Mouse (Mus musculus): ENCODE results near the gene Olfr275.

DNA sequence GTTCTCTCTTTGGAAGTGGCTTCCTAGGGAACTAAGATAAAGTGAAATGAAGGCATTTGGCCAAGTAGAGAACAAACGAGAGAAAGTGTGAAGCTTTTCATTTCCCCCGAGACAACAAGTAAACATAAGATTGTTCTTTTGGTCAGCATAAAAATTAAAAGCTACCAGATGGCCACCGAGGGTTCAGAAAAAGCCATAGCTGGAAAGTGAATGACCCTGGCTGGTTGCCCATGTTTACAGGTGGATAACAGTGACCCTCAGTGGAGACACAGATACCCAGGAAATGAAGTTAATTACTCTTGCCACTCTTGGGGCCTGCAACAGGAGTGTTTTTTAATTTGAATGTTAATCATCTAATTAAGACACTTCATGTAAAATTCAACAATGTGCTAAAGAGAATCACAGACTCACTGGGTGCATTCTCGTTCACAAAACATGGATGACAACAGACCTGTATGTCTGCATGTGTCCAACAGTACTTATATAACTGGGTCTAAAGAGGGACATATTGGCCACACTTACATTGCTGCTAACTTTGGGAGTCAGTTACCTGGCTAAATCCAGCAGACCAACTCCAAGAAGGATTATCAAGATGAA, 34.7 kb downstream of the Olfr275 start:
- TF ChIP-seq MEF2A (IDR thresholded peaks at IDR 0.05; ENCODE audit: extremely low read depth, insufficient replicate concordance, low read depth, low read length, poor library complexity, severe bottlenecking) (no peak), CTCF (IDR thresholded peaks at IDR 0.05 in 2 of 3, conservative IDR thresholded peaks at IDR 0.05 in 1 of 3; ENCODE audit: control insufficient read depth in 1 of 3, insufficient read depth in 1 of 3, low read depth in 2 of 3, low read length in 3 of 3, poor library complexity in 1 of 3, severe bottlenecking in 1 of 3) (no peak), POLR2A (IDR thresholded peaks at IDR 0.05; ENCODE audit: control insufficient read depth in 1 of 2, insufficient read depth in 1 of 2, low read depth in 1 of 2, low read length in 2 of 2, poor library complexity in 1 of 2) (no peak), EP300 (IDR thresholded peaks at IDR 0.05; ENCODE audit: low read depth in 1 of 2, low read length in 2 of 2) (no peak), USF2 (IDR thresholded peaks at IDR 0.05; ENCODE audit: borderline replicate concordance in 1 of 2, insufficient read depth in 1 of 2, low read depth in 1 of 2, low read length in 2 of 2) (no peak), MYB (IDR thresholded peaks at IDR 0.05; ENCODE audit: low read depth, low read length) (no peak), USF1 (IDR thresholded peaks at IDR 0.05; ENCODE audit: low read depth, low read length) (no peak), MAX (IDR thresholded peaks at IDR 0.05; ENCODE audit: low read length) (no peak)

Measured in MEL (cell line).